Mouse (Mus musculus) neutrophil, adult 5-6 weeks (primary cell): ENCODE results near the gene Mbnl1. TPM values are rescaled to one million over a fixed set of nuclear protein-coding genes. Genes with fewer than 3 reads are reported as not detected.

Experiments used
- ATAC-seq: fragments of 151-379, 151-347 bp; 2 replicates; pipeline ENCODE4 v1.8.0; 2017; ENCODE audit warnings: mild to moderate bottlenecking, moderate TSS enrichment; ENCODE audit not compliant: insufficient number of reproducible peaks, poor library complexity, low FRiP score, severe bottlenecking; ENCODE audit errors: extremely low read depth
- total RNA-seq: library from RNA; stranded (forward); fragments of 200-1000 nt; gene quantifications from 2 replicates; pipeline ENCODE4 v1.2.3, GENCODE M21; 2017

The Mbnl1 gene
- total RNA-seq, 1 experiment from 2014 or later, result 586 TPM

DNA sequence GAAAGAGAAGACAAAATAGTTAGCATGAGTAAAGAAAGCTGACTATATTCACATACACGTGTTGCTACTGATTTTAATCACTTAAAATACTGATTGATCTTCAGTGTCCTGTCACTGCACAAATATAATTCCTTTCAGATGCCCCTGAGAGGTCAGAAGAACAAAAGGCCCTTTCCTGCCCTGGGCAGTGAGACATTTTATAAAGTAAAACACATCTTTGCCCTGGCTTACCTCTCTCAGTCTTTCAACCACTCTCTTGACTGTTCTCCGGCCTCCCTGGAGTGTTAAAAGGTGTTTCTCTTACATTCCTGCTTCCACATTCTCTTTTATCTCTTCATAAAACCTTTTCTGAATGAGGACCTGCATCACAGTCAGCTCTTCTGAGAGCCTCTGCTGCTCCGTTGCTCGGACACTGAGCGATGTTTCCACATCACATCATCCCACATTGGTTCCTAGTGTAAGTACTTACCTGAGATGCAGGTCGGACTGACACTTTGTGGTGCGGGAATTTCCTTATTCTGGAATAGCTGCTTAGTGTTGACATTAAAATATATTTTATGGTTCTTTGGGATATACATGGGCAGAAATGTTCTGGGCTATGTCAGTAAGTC, 85.7 kb downstream of the Mbnl1 start:
- ATAC-seq, result no peak

- peak; percentile 70; the same call in 1 of the 2 replicates for ATAC-seq
Observed at GRCm38 (mm10) chr3:60559762-60560161, 87.1 kb downstream of the Mbnl1 start.

DNA sequence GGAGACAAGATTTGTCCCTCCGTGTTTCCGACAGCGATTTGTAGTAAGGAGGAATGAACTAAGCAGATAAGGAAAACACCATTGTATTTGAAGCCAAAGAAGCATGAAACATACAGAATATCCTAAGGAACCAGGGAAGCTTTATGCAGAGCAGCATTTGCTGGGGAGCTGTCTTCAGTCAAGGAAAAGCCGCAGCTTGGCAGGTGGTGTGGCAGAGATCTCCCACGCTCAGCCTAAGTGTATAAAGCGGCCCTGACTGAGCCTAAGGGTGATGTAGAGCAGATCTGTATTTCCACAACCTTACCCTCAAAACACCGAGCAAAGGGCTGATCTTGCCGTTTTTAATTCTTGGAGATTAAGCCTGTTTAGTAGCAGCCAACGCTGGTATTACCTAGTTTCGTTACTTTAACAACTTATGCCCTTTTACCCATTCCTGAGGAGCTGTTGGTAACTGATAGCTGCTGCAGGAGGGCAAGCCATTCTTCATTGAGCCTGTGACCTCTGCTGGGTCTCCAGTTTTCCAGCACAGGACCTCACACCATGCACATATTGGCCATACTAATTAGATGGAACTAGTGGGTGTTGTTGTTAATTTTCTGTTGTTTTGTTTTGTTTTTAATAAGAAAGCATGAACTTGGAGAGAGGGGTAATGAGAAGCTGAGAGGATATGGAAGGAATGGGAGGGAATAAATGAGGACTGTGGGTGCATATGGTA, 91.1 kb downstream of the Mbnl1 start:
- no peak for ATAC-seq

- ATAC-seq, result no peak
Observed at GRCm38 (mm10) chr3:60564244-60564643, 91.6 kb downstream of the Mbnl1 start.

GRCm38 (mm10) chr3:60565204-60565603, 92.6 kb downstream of the Mbnl1 start:
- no peak for ATAC-seq

- no peak for ATAC-seq
Observed at GRCm38 (mm10) chr3:60565950-60566349, 93.3 kb downstream of the Mbnl1 start.

GRCm38 (mm10) chr3:60568171-60568684, 95.6 kb downstream of the Mbnl1 start:
- ATAC-seq, result no peak

DNA sequence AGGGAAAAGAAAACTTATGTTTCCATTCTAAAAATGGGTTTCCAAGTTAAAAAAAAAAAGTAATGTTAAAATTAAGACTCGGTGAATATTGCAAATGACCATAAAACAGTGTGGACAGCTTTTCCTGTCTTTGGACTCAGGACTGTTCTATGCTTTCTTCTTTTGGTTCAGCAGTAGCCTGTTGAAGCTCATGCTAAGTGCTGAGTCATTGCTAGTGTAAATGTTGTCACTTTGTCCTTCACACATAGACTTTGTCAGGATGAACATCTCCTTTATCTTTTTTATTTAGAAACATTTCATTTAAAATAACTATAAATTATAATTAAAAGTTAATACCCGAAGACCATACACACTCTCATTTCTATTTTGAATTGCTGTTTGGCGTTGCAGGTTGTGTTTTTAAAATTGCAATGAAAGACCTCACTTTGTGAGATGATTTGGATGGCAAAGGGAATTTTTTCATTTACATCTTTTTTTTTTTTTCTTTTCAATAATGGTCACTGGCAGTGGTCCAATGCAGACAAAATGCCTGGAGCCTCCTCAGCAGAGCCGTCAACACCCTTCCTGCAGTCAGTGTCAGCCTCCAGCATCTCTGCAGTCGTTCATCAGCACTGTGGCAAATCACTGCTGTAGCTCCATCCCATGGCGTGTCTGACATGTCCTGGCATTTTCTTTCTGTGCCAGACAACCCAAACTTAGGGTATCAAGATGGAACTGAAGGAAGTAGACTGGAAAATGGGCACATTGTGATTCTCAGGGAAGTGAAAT, 96.4 kb downstream of the Mbnl1 start:
- ATAC-seq, result no peak

- ATAC-seq, result no peak
Observed at GRCm38 (mm10) chr3:60569781-60570180, 97.2 kb downstream of the Mbnl1 start.

DNA sequence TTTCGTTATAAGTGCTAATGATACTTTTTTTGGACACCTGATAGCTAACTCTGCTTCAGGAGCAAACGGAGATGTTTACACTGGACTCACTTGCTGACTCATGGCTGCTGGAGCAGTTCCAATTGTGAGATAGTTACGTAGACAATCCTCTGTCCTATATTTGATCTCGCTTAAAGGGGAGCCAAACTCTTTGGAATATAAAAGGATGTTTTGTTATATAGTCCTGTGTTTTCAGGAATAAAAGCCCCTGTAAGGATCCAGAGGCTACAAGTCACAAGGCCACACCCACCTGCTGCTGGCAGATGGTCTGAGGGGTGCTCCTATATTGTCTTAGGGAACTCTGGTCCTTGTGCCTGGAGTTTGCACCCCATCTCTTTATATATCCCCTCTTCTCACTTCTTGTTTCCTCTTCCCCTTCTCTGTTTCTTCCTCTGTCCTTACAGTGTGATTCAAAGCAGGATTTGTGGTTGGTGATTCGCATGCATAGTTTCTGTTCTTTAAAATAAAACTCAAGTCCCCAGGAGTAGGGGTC, 97.9 kb downstream of the Mbnl1 start:
- ATAC-seq, result peak; percentile 36; the same call in 1 of the 2 replicates

DNA sequence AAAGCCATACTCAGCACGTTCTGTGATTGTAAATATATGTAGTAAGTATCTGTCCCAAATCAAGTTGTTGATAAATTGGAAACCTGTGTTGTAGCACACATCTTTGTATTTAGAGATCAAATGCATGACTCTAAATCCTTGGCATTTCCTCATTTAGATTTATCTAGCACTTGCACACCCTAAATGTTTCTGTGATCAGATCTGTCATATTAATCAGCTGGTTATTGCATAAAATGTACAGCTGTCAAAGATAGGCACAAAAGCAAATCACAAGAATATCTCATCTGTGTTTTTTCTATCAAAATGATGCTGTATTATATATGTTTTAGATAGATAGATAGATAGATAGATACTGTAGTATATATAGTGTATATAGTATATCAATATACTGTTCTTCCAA, 98.9 kb downstream of the Mbnl1 start:
- ATAC-seq, result no peak

- ATAC-seq, result no peak
Observed at GRCm38 (mm10) chr3:60574199-60574598, 101.6 kb downstream of the Mbnl1 start.

DNA sequence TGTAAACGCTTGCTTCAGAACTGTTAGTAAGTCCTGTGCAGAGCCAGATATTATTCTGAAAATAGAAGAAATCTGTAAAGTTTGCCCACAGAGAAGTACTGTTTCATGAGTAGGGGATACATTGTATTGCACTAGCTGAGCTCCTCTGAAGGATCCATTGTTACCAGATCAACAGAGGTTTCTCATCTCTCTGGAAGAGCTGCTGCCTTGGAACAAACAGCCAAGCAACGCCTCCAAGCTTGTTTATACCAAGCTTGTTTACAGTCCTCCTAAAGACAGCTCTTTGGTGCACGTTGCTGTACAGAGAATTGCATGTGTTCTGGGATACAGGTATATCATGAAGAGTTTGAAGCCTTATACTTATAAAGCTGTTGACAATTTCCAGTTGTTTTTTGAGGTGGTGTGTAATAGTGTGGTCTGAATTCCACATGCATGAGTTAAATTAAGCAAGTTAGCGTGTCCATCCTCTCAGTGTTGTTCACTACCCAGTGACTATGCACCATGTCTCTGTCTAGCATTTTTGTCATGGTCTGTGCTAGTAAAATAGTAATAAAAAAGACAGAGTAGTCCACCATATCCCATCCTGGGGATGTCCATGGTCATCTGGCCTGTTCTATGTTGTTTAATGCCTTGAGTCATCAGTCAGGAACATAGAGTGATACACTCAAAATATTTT, 102.4 kb downstream of the Mbnl1 start:
- no peak for ATAC-seq

GRCm38 (mm10) chr3:60575945-60576344, 103.3 kb downstream of the Mbnl1 start:
- ATAC-seq, result 0 out of 2 replicates have a peak, but pooled peaks have one; percentile 37

GRCm38 (mm10) chr3:60576366-60577046, 103.9 kb downstream of the Mbnl1 start:
- no peak for ATAC-seq

DNA sequence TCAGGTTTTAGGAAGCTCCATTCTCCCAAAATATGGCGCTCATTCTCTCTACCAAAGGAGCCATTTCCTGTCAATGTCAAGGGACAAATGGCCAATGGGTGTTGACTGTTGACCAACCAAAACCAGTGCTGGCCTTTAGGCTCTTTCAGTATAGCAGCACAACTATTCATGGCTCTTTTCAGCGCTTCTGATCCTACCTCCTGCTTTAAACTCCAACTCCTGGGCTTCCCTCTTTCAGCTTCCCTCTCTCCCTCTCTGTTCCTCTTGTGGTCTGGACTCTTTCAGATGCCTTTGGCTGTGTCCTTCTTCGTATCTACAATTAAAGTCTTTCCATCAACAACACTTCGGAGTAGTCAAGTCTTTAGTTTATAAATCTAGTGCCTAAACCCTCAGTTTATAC, 107.2 kb downstream of the Mbnl1 start:
- no peak for ATAC-seq

- ATAC-seq, result peak; percentile 65; the same call in 1 of the 2 replicates
Observed at GRCm38 (mm10) chr3:60580699-60581098, 108.1 kb downstream of the Mbnl1 start.

- no peak for ATAC-seq
Observed at GRCm38 (mm10) chr3:60582154-60582553, 109.5 kb downstream of the Mbnl1 start.
